Mouse (Mus musculus) lung, postnatal 0 days (tissue): Measurements from ENCODE around the gene Wtap.
"Not testable (repeated sequence)": the region's sequence is repeated elsewhere in the genome, so short reads cannot be mapped to it uniquely, and the experiment has no call there.

ENCODE experiments used
- CTCF ChIP-seq: IDR thresholded peaks from 2 replicates; pipeline ENCODE4 v1.5.1; 2016; ENCODE audit warnings: antibody characterized with exemption, mild to moderate bottlenecking
- EP300 ChIP-seq: IDR thresholded peaks from 2 replicates; pipeline ENCODE4 v1.6.1; 2016; ENCODE audit warnings: antibody characterized with exemption, mild to moderate bottlenecking, control low read depth

DNA sequence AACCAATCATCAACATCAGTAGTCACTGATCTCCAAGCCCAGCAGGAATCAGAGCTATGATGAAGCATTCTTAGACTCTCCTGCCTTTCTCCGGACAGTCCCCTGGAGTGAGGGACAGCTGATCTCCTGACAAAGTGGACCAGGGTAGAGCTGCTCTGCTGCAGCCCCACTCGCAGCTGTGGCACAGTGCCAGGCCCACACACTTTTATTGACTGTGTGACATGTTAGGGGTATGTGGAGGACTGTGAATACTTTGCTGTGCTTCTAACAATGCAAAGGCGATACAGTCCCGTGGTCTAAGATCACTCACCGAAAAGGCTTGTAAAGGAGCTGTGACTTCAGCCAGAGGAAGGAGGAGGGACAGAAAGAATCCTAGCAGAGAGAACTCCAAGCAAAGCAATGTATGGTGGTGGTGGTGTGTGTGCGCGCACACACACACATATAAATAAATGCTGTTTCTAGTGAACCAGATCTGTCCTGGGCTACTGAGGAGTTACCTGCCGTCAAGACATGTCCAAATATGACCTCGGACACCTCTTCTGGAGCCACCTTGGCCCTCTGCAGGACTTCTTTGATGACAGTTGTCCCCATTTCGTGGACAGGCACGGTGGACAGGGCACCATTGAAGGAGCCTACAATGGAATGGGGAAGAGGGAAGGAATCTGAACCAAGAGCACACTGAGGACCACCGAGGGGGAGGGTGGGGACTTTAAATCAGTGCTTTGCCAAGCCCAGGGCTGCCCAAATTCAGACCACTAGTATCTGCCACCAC, 54.4 kb downstream of the Wtap start:
- not testable (repeated sequence) for TF ChIP-seq CTCF, EP300
